Mouse (Mus musculus) bone marrow macrophage, adult 2 months (primary cell): ENCODE results near the gene Adam19.

Experiments
- CTCF ChIP-seq: IDR thresholded peaks from 2 replicates; pipeline ENCODE4 v1.5.1; 2012; ENCODE audit warnings: low read depth, mild to moderate bottlenecking, low read length, moderate library complexity
- POLR2A ChIP-seq: IDR thresholded peaks from 2 replicates; pipeline ENCODE4 v1.6.1; 2012; ENCODE audit warnings: mild to moderate bottlenecking, low read depth, low read length, borderline replicate concordance

DNA sequence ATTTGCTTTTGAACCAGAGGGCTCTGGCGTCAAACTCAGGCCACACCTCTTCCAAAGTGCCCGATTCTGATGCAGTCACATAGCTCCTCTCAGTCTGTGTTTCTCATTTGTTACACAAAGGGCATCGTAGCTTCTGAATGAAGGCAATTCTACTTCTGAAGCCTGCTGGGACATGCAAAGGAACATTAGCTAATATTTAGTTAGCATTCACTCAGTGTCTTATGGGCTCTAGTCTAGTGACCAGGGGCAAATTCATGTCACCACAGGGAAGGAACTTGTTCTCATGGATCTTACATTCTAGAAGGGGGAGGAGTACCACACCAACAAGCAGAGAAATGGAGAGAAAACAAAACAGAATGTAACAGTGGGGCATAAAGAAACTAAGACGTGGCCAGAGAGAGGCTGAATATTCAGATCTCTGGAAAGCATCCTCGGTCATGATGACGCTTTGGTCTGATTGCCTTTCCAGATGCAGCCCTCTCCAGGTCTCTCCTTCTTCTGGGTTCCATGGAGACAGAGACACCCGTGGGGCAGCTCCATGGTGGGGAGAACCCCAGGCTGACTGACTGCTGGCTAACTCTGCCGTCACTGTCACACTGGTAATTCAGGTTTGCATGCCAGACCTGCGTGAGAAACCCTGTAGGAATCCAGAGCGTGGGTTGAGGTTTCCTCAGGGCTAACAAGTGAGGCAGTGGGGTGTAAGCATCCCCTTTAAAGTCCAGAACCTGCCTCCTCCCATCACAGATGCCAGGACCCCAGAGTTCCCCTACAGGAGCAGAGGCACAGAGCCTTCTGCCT lies 121.7 kb downstream of the Adam19 start:
- no peak for TF ChIP-seq POLR2A
- no peak for TF ChIP-seq CTCF
